Mouse (Mus musculus) heart, adult 2 months (tissue): ENCODE measurements at regions not wholly inside any gene's neighbourhood (a gene's known extent, or its start where the extent isn't known, plus 50 kb on each side); places are given as distances from the start of the nearest gene placed in this dataset.

ENCODE experiments used
- DNase-seq, 2 experiments: peaks; one replicate each; pipeline ENCODE4 v3.0.0; 2021
- H3K27ac ChIP-seq: fragments of 200-600 bp; 2 replicates; pipeline ENCODE4 v1.8.1; 2022
- H3K27me3 ChIP-seq: fragments of 200-500 bp; 2 replicates; pipeline ENCODE4 v1.6.1; 2012; ENCODE audit warnings: mild to moderate bottlenecking, low read length, inconsistent platforms, mixed read lengths; ENCODE audit not compliant: control insufficient read depth, insufficient read depth
- H3K36me3 ChIP-seq: fragments of 200-500 bp; 2 replicates; pipeline ENCODE4 v1.6.1; 2012; ENCODE audit warnings: low read length, inconsistent platforms; ENCODE audit not compliant: control insufficient read depth, insufficient read depth
- H3K4me1 ChIP-seq: fragments of 200-500 bp; 2 replicates; pipeline ENCODE4 v1.6.1; 2011; ENCODE audit warnings: low read length; ENCODE audit not compliant: control insufficient read depth, insufficient read depth
- H3K4me3 ChIP-seq: fragments of 200-600 bp; 2 replicates; pipeline ENCODE4 v1.8.1; 2022
- H3K79me2 ChIP-seq: fragments of 200-500 bp; replicated peaks from 2 replicates; pipeline ENCODE4 v1.6.1; 2012; ENCODE audit warnings: mild to moderate bottlenecking, inconsistent platforms, low read length, moderate library complexity, mixed read lengths; ENCODE audit not compliant: control insufficient read depth, insufficient read depth
- H3K9ac ChIP-seq: fragments of 200-500 bp; 2 replicates; pipeline ENCODE4 v1.6.1; 2012; ENCODE audit warnings: low read depth, mild to moderate bottlenecking, control low read depth, inconsistent platforms, low read length, mixed read lengths
- CTCF ChIP-seq: fragments of 200-600 bp; IDR thresholded peaks from 2 replicates; pipeline ENCODE4 v1.8.1; 2022; ENCODE audit warnings: antibody characterized with exemption, mild to moderate bottlenecking, moderate library complexity
- EP300 ChIP-seq: fragments of 200-500 bp; IDR thresholded peaks from 2 replicates; pipeline ENCODE4 v1.6.1; 2011; ENCODE audit warnings: low read depth, low read length, control low read depth; ENCODE audit not compliant: insufficient read depth
- POLR2A ChIP-seq: fragments of 200-500 bp; IDR thresholded peaks from 2 replicates; pipeline ENCODE4 v1.6.1; 2011; ENCODE audit warnings: mild to moderate bottlenecking, low read depth, low read length, control low read depth; ENCODE audit not compliant: insufficient read depth
- WGBS: fragments of 180-500 bp; shearing (Covaris S2); methylation state at CpG from one replicate; pipeline ENCODE4 v1.1.7; 2018; 5-methylcytosine and 5-hydroxymethylcytosine counted together
- intact Hi-C: fragments of 180-260 bp; cut with DNase I; formaldehyde crosslinking; loops from one replicate; pipeline ENCODE4 v1.15.1; 2025

DNA sequence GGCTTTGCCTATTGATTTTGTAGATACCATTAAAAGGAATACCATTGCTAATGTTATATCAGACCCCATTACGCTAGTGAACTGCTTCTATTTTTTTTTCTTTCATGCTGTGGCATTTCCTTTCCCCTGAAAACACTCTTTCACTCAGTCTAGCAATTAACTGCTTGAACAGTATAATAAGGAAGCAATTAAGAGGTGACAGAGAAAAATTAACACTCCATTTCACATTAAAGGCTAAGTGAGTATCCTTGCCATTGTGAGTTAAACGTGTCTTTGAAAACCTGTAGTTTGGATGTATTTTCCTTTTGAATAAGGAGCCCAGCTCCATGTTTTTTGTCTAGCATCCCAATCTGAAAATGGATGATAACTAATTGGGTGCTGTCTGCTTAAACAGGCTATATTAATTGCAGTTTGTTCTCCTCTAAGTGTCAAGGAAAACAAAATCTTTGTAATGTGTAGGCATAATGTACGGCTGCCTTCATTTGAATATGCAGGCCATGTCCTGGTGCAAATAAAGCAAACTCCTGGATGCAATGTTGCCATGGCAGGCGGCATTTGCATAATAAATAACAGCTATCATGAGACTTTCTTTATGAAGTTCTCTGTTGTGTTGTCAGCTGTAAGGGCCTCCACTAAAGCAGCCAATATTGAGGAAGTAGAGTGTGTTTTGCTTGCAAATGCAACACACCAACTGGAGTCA, 423.3 kb downstream of the Zic3 start:
- intact Hi-C loops, result no loop called here
- no peaks in the 10 kb centered on the region for H3K36me3 ChIP-seq
- DNase-seq, result no peak
- no peaks in the 10 kb centered on the region for H3K27me3 ChIP-seq
- H3K79me2 ChIP-seq, result no peaks in the 10 kb centered on the region
- H3K9ac ChIP-seq, result no peak overlapping the region
- H3K4me1 ChIP-seq, result no peaks in the 10 kb centered on the region
- WGBS, result 63% methylated on average over 4 of the region's 4 CpGs
- no peak for TF ChIP-seq CTCF
- no peak for TF ChIP-seq POLR2A
- no peak for TF ChIP-seq EP300
- no peak overlapping the region for H3K4me3 ChIP-seq
- no peak overlapping the region for H3K27ac ChIP-seq

DNA sequence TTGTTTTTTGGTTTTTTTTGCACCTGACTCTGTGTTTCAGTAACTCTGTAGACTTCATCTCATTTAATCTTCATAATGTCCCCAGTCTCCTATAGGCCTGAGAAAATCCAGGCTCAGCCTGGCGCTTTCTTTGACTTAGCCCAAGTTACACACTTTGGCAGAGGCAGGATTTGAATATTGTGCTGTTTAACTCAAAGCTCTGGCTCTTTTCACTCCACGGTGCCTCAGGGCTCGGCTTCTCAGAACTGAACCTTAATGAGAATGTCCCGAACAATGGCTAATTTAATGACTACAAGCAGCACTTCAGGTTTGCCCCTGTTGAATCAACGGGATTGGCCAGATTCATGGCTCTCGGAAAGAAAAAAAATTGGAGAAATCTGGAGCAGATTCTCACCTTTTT, 425.1 kb downstream of the Zic3 start:
- Histone ChIP-seq H3K79me2 (no peaks in the 10 kb centered on the region), H3K27me3 (no peaks in the 10 kb centered on the region), H3K9ac (no peak overlapping the region), H3K4me1 (no peaks in the 10 kb centered on the region), H3K27ac (no peak overlapping the region), H3K4me3 (no peak overlapping the region), H3K36me3 (no peaks in the 10 kb centered on the region)
- TF ChIP-seq EP300, result no peak
- no peak for TF ChIP-seq POLR2A
- no peak for TF ChIP-seq CTCF
- WGBS, result 82% methylated on average over 6 of the region's 6 CpGs
- no peak for DNase-seq
- intact Hi-C loops, result no loop called here

DNA sequence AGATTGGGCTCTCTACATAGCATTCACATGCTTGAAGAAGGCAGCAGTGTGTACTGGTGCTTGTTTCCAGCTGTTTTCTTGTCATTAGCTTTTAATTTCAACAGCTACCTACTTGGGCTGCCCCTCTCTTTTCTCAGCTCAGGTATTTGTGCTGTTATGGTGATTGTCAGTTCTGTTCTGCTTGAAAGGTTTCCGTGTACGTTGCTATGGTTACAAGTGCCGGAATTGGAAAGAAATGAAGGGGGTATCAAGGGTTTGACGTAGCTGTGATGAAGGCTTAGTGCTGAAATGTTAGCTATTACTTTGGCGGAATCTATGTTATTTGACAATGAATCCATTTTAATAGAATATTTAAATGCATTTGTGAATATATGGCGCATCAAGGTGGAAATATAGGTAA, 439.5 kb upstream of the 4930550L24Rik start:
- TF ChIP-seq CTCF (no peak), EP300 (no peak), POLR2A (no peak)
- no peaks in the 10 kb centered on the region for H3K36me3 ChIP-seq
- no peaks in the 10 kb centered on the region for H3K79me2 ChIP-seq
- DNase-seq, result no peak
- no peaks in the 10 kb centered on the region for H3K4me1 ChIP-seq
- H3K27ac ChIP-seq, result no peak overlapping the region
- H3K9ac ChIP-seq, result no peak overlapping the region
- 66% methylated on average over 6 of the region's 6 CpGs for WGBS
- intact Hi-C loops, result no loop called here
- no peak overlapping the region for H3K4me3 ChIP-seq
- H3K27me3 ChIP-seq, result no peaks in the 10 kb centered on the region

DNA sequence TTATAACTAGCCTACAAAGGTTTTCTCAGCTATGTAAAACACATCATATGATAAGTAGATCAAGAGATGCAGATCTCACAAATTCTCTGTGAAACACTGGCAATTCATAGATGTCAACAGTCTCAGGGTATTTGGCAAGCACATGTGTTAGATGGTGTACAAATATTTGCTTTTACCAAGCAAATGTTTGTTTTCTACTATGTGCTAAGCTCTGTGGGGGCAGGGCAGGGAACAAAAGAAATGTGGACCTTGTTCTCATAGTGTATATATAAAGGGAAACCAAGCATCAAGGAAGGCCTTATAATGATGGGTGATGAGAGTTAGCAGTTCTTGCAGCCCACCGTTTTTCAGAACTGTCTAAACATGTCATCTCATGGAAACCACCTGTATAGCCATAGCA, 438.2 kb upstream of the 4930550L24Rik start:
- no peak overlapping the region for H3K4me3 ChIP-seq
- H3K36me3 ChIP-seq, result no peaks in the 10 kb centered on the region
- H3K79me2 ChIP-seq, result no peaks in the 10 kb centered on the region
- no peaks in the 10 kb centered on the region for H3K27me3 ChIP-seq
- H3K4me1 ChIP-seq, result no peaks in the 10 kb centered on the region
- intact Hi-C loops, result no loop called here
- no peak overlapping the region for H3K27ac ChIP-seq
- 70% methylated on average over 1 of the region's 1 CpGs for WGBS
- no peak overlapping the region for H3K9ac ChIP-seq
- TF ChIP-seq CTCF (no peak), POLR2A (no peak), EP300 (no peak)
- no peak for DNase-seq

DNA sequence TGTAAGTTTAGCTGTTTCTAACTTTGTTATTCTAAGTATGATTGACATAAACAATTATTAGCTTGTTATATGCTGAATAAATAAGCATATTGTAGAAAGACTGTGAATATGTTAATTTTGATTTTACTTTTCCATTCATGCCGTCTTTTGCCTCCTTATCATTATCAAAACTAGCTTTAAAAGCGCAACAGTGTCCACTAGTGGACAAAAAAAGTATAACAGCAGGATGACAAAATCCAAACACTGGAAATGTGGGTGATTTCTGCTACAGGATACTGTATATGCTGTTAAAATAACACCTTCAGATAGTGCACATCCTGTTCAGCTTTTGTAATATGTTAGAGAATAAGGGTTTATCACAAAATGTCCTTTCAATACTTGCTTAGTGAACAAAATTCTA, 418.3 kb upstream of the 4930550L24Rik start:
- DNase-seq, result no peak
- Histone ChIP-seq H3K27me3 (no peaks in the 10 kb centered on the region), H3K9ac (no peak overlapping the region), H3K4me3 (no peak overlapping the region), H3K79me2 (no peaks in the 10 kb centered on the region), H3K4me1 (no peaks in the 10 kb centered on the region), H3K36me3 (no peaks in the 10 kb centered on the region), H3K27ac (no peak overlapping the region)
- intact Hi-C loops, result no loop called here
- TF ChIP-seq CTCF (peak; percentile 75), POLR2A (no peak)
- WGBS, result 7% methylated on average over 2 of the region's 2 CpGs

DNA sequence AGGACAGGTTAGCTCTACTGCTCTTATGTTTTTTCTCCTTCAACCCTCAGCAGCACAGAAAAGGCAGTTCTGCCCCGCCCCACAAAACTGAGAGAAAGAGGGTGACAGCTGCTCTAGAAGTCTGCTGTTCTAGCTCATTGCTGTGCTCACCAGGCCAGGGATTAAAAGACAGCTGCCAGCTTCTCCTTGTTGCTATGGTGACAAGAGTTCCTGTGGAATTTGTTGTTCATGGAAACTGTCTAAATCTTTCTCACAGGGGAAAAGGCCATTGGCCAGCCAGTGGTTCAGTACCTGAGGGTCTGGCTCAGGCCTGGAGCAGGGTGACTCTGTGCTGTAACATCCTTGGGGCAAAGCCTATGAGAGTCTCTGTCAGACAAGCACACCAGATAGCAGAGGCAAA, 405.6 kb upstream of the 4930550L24Rik start:
- H3K27me3 ChIP-seq, result no peaks in the 10 kb centered on the region
- no peaks in the 10 kb centered on the region for H3K4me1 ChIP-seq
- H3K4me3 ChIP-seq, result no peak overlapping the region
- H3K36me3 ChIP-seq, result no peaks in the 10 kb centered on the region
- TF ChIP-seq POLR2A (no peak), CTCF (no peak), EP300 (no peak)
- 61% methylated on average over 1 of the region's 1 CpGs for WGBS
- DNase-seq, result no peak
- H3K9ac ChIP-seq, result no peak overlapping the region
- H3K27ac ChIP-seq, result no peak overlapping the region
- no peaks in the 10 kb centered on the region for H3K79me2 ChIP-seq
- intact Hi-C loops, result no loop called here
